Mouse (Mus musculus) hematopoietic stem cell, adult 5-6 weeks (primary cell): Measurements from ENCODE around the gene Apod. TPM values are rescaled to one million over a fixed set of nuclear protein-coding genes. Genes with fewer than 3 reads are reported as not detected.
"Not testable (repeated sequence)": the region's sequence is repeated elsewhere in the genome, so short reads cannot be mapped to it uniquely, and the experiment has no call there.

ENCODE experiments used
- ATAC-seq, 2 experiments: fragments of 125-278 bp in 1 of 2; replicated peaks in 1 of 2; 2 replicates each; pipeline ENCODE4 v1.8.0; 2016 to 2017; ENCODE audit warnings: inconsistent platforms in 2 of 2, mild to moderate bottlenecking in 2 of 2, moderate number of reproducible peaks in 2 of 2, low read depth in 1 of 2, moderate TSS enrichment in 1 of 2; ENCODE audit not compliant: low FRiP score in 2 of 2, poor library complexity in 2 of 2, severe bottlenecking in 2 of 2, insufficient read depth in 1 of 2, low TSS enrichment in 1 of 2
- total RNA-seq: library from RNA; stranded (forward); fragments of 172-1452, 232-1000 nt; gene quantifications from 2 replicates; pipeline ENCODE4 v1.2.3, GENCODE M21; 2017

The Apod gene
- total RNA-seq, 1 experiment from 2014 or later = 2.0 TPM

- ATAC-seq = no peak
Measured at GRCm38 (mm10) chr16:31327891-31328290, 13.3 kb upstream of the Apod start.

DNA sequence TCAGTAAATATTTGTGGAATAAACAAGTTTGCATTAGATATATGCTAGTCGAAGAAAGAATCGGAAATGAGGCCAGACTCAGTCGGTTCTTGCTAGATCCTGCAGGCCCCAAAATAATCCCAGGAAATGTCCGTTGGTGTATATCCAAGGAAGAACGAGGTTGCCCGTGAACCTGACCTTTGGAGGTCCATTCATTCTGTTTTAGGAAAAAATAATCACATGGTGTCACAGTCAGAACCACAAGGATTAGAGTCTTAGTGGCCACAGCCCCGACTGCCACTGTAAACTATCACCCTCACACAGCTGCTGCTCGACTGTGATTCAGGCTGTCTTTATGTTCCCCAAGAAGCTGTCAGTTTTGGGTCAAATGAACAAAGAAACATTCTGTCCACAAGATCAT is 12.8 kb upstream of the Apod start:
- no peak for ATAC-seq

DNA sequence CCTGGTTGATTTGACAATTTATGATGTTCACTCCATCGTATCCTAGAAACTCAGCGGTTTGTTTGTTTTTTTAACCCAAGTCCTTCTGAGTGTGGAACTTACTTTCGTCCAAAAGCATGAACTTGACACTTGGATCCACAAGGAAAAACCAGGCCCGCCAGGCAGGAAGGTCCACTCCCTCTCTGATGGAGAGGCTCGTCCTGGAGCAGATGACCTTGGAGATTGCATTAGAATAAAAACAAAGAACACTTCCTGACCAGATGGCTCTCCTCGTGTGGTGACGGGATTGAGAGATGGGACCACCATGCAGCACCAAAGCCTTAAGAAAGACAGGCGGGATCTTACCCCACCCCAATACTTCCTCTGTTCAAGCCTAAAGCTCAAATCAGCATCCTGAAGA is 12.1 kb upstream of the Apod start:
- ATAC-seq = no peak

DNA sequence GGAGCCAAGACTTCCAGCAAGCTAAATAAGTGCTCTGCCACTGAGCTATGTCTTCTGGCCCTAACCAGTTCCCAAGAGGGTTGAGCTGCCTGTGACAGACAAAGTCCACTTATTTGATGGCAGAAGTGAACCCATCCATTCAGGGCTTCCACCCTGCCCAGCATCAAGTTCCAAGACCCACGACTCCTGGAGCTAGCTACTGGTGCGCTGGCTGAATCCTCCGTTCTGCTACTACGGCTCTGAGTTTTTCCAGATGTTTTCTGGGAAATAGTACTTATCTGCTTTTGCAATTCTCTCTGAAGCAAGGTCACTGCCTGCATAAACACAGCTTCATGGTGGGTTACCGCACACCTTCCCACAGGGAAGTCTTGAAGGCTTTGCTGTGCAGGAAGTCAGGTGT is 11.4 kb upstream of the Apod start:
- no peak for ATAC-seq

GRCm38 (mm10) chr16:31325120-31325519 is 10.5 kb upstream of the Apod start:
- ATAC-seq = no peak

DNA sequence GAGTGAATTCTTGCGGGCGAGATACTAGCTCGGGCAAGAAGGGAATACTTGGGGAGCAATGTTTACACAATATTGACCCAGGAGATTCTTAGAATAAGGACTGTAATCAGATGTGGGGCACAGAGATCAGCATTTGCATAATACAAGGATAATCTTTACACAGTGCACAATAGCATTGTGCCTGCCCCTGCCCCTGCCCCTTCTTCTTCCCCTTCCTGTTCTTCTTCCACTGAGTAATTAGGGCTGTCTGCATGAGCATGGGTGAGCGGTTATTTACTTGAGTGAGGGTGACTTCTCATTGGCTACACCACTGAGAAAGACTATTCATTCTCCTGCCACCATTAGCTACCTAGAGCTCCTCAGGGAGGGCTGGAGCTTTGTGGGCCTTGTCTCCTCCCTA is 6.9 kb upstream of the Apod start:
- ATAC-seq = no peak

DNA sequence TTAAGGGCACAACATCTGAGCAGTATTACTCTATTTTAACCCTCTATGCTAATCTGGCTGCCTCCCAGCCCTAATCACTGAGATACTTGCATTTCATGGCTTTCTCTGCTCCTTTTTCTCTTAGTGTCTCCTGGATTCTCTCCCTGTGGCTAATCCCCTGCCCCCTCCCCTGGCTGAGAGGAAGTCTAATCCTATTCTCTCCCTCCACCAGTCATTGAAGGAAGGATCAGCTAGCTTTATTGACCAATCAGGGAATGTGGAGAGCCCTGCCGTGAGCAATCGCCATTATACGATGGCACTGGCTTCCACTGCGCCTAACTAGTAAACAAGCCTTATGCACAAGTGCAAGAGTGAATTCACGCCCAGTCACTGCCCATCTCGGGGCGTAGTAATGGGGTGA is 6.3 kb upstream of the Apod start:
- no peak for ATAC-seq

DNA sequence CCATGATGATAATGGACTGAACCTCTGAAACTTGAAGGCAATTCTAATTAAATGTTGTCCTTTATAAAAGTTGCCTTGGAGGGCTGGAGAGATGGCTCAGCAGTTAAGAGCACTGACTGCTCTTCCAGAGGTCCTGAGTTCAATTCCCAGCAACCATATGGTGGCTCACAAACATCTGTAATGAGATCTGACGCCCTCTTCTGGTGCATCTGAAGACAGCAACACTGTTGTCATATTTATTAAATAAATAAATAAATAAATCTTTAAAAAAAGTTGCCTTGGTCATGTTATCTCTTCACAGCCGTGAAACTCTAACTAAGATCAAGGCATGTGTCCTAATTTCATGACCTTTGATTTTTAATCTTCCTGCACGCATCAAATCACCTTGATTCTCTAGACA is 5.1 kb upstream of the Apod start:
- ATAC-seq = not testable (repeated sequence)

- no peak for ATAC-seq
Measured at GRCm38 (mm10) chr16:31319316-31319715, 4.7 kb upstream of the Apod start.

- peak in 1 of 2 experiments; percentile 17; a peak in 1 of 4 replicates for ATAC-seq
Measured at GRCm38 (mm10) chr16:31318418-31318817, 3.8 kb upstream of the Apod start.

- peak; percentile 27 to 54; a peak in 1 of 4 replicates for ATAC-seq
Measured at GRCm38 (mm10) chr16:31316246-31317143, 1.9 kb upstream of the Apod start.

GRCm38 (mm10) chr16:31315294-31315693 is 686 bp upstream of the Apod start:
- no peak for ATAC-seq

DNA sequence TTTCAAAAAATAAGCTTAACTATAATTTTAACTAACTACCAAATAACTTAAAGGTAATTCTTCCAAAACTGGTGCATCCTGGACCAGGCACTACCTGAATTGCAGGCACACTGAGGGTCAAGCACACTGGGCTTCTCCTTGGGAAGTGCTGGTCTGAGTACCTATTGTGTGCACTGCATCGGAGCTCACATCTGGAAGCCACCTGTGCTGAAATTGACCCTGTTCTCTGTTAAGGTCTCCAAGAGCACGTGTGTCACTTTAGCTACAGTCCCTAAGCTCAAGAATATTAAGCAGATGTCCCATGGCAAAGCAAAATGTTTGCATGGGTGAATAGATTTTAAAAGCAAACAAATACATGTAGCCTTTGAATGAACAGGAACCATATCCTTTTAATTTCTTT is 997 bp downstream of the Apod start:
- ATAC-seq = no peak

- no peak for ATAC-seq
Measured at GRCm38 (mm10) chr16:31312296-31312695, 2.3 kb downstream of the Apod start.

DNA sequence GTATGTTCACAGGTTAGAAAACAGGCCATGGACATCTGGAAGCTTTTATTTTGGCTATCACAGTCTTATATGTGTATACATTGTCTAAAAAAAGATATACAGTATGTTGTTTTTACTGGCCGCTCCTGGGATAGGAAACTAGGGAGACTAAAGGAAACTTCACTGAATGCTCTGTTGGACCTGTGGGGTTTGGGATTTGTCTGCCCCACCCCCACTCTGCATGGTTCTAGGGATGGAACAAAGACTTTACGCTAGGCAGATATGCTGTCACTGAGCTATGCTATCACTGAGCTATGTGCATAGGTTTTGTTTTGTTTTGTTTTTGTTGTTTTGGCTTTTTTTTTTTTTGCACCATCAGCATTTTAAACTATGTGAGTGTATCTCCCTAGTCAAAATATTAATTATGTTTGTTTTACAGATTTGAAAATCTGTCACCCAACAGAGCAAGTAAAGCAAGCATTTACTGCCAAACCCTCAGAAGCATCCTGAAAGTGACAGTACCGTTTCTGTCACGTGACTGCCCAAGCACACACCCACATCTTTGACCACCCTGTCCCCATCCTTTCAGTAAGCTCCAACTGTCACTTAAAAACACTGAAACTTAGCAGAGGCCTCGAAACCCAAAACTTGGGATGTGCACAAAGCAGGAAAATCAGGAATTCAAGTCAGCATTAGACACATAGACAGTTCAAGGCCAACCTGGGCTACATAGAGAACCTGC is 9.2 kb downstream of the Apod start:
- ATAC-seq = no peak

- no peak for ATAC-seq
Measured at GRCm38 (mm10) chr16:31303276-31303675, 11.3 kb downstream of the Apod start.

- 0 out of 4 replicates have a peak, but pooled peaks of 1 of the 2 experiments have one; percentile 4 for ATAC-seq
Measured at GRCm38 (mm10) chr16:31300883-31301532, 13.6 kb downstream of the Apod start.

- no peak for ATAC-seq
Measured at GRCm38 (mm10) chr16:31300467-31300866, 14.1 kb downstream of the Apod start.
